Comparison of ENCODE assay signal across 21 mouse cellular contexts in the genomic region with DNA sequence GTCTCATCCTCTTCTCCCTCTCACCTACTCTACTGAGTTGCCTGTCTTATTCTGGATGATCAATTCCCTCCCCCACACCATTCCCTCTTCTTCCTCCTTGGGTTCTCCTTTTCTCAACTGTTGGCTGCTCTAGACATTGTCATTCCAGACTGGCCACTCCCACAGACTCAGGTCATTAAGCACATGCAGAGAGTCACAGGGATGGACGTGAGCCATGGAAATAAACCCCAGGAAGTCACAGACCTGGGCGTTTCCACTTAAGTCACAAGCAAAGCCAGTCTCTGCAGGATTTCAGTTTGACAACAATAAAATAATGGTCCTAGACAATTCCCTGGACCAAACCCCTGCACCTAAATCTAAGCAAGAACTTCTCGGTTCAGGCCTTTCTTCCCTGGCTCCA.
"Had no signal": no experiment of that assay in that cellular context is flagged by ENCODE, and none has a peak within 500 bp of the region (broad histone marks: within the 10 kb centered on the region; RNA-seq: fewer than 3 reads in every experiment).

No protein-coding gene starts in this region.

- H3K9me3 ChIP-seq: limb, embryonic 12.5 days; limb, embryonic 15.5 days; megakaryocyte, embryonic 14.5 days; midbrain, embryonic 10.5 days; neural tube, embryonic 12.5 days; neural tube, embryonic 15.5 days had no signal

- ATAC-seq: intestine, postnatal 0 days; liver, postnatal 0 days; lung, postnatal 0 days had no signal

- DNase-seq: left cerebral cortex, postnatal 4 days; liver, postnatal 0 days; lung, postnatal 36 days; midbrain, embryonic 14.5 days; right cerebral cortex, adult 18-20 months; right cerebral cortex, postnatal 14 days; right cerebral cortex, postnatal 4 days; thymus, adult 2 months; thymus, postnatal 14 days had no signal

- H3K27ac ChIP-seq: limb, embryonic 12.5 days; limb, embryonic 15.5 days; liver, embryonic 14.5 days; midbrain, embryonic 10.5 days; neural tube, embryonic 12.5 days; neural tube, embryonic 15.5 days; stomach, postnatal 0 days had no signal

- H3K4me3 ChIP-seq: limb, embryonic 12.5 days; limb, embryonic 15.5 days; megakaryocyte, embryonic 14.5 days; midbrain, embryonic 10.5 days; neural tube, embryonic 12.5 days; neural tube, embryonic 15.5 days had no signal

- H3K9ac ChIP-seq: limb, embryonic 12.5 days; limb, embryonic 15.5 days; liver, embryonic 14.5 days; liver, postnatal 0 days; lung, embryonic 14.5 days; neural tube, embryonic 12.5 days; neural tube, embryonic 15.5 days had no signal

- H3K36me3 ChIP-seq: limb, embryonic 12.5 days; limb, embryonic 15.5 days; midbrain, embryonic 10.5 days; neural tube, embryonic 12.5 days; neural tube, embryonic 15.5 days had no signal

- H3K27me3 ChIP-seq: limb, embryonic 15.5 days; neural tube, embryonic 12.5 days; neural tube, embryonic 15.5 days had no signal

- H3K4me2 ChIP-seq: limb, embryonic 12.5 days; limb, embryonic 15.5 days; liver, embryonic 11.5 days; lung, embryonic 14.5 days; neural tube, embryonic 12.5 days; neural tube, embryonic 15.5 days had no signal

- H3K4me1 ChIP-seq: limb, embryonic 12.5 days; limb, embryonic 15.5 days; megakaryocyte, embryonic 14.5 days; midbrain, embryonic 10.5 days; neural tube, embryonic 12.5 days; neural tube, embryonic 15.5 days had no signal
